Mouse (Mus musculus): ENCODE measurements around the gene Gm33543.
A peak's percentile ranks its signal among the peaks of the same experiment; 100 is the strongest.

The Gm33543 gene

DNA sequence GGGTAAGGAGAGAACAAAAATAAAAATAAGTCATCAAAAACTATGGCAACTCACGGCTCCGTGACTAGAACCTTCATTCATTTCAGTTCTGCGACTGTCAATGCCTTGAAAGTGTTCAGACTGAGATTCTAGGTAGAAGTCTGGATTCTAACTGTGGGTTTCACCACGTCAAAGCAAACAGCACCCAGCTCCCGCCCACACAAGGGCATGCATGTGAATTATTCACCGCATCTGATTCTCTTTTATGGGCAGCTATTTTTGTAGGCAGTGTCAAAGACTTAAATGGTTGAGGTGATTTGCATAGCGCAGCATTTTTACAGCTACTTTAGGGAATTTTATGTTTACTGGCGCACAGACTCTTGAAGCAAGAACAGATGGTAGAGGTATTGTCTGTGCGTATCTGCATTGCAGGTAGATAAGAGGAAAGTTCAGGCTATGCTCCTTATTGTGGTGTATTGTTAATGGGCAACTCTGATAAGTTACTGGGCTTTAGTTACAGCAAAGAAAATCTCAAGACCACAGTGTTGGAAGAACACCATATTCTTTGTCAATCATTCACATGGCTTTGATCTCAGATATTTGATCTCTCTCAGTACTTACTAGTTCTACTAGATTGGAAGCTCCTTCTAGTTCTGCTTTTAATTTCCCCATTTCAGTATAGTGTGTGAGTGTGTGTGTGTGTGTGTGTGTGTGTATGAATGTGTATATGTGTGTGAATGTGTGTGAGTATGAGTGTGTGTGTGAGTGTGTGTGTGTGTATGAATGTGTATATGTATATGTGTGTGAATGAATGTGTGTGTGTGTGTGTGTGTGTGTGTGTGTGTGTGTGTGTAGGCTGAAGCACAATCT is at the start of gene Gm33543:
TSS of gene Gm33543 (minus strand) at position 142 of the 849 bp plus-strand sequence.
- DNase-seq = peak; percentile 78

DNA sequence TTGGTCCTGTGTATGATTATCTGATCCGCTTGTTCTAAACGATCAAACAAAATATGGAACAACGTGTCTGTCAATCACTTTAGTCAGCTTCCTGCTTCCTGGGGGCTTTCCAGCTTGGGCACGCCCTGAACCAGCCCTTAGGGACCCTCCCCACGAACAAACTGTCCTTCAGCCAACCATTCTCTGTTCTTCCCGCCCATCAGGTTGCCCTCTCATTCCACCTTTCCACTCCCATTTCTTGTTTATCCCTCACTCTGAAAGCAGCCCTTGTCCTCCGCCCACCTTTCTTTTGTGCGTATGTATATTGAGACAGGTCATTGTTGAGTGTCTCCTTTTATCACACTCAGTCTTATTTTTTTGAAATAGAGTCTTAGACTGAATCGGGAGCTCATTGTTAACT is 49.4 kb upstream of the Gm33543 start:
- DNase-seq = no peak

DNA sequence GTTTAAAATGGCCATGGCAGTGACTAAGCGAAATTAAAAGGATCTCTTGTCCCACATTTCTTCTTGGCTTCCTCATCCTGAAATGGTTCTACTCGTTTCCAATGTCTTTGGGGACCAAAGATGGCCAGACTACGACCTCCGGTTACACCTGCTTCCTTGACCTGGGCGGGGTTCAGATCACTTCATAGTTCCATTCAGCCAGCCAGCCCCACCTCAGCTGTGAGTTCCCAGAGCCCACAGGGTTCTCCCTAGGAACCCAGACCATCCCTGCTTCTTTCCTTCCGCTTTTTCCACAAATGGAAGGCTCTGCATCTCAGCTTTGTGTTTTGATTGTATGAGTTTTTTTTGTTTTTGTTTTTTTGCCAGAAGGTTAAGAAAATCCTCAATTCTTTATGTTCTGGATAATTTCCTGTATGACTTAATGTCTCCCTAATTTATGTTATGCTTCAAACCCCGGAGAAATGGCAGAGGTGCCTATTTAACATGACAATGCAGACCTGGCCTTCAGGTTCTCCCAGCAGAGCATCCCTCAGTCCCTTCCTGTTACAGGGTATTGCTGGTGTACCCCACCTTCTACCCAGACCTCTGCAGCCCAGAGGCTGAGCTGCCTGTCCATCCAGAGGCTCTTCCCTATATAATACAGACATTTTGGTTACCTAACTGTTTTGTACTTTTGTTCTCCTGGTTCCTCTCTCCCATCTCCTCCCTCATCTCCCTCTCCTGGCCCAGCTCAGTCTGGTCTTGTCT is 48.7 kb upstream of the Gm33543 start:
- DNase-seq = no peak

DNA sequence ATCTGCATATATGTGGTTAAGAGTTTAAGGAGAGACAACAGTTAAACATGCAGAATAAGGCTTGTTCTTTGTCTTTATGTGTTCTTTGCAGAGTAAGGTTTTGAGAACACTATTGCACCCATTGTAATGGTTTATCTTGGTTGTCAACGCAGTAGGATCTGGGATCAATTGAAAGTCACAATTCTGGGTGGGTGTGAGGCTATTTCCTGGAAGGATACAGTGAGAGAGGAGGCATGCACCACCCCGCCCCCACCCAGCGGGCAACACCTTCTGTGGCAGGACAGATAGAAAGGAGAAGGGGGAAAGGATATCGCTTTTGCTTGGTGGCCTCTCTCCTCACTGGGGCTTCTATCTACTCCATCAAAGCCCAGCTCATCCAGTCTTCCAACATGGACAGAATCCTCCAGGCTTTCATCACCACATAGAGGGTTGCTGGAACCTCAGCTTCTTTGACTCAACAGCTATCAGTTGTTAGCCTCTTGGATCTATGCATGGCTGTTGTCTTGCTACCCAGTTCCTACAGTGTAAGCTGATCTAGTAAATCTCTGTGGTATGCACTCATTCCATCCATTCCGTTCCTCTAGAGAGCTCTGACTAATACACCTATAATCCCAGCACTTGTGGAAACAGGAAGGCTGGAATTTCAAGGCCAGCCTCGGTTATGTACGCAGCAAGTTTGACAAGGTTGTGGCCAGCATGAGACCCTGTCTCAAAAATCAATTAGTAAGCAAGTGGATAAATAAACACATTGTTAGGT is 41.2 kb upstream of the Gm33543 start:
- no peak for DNase-seq

- DNase-seq = no peak
Measured at GRCm38 (mm10) chr10:95882036-95882435, 39.3 kb upstream of the Gm33543 start.

DNA sequence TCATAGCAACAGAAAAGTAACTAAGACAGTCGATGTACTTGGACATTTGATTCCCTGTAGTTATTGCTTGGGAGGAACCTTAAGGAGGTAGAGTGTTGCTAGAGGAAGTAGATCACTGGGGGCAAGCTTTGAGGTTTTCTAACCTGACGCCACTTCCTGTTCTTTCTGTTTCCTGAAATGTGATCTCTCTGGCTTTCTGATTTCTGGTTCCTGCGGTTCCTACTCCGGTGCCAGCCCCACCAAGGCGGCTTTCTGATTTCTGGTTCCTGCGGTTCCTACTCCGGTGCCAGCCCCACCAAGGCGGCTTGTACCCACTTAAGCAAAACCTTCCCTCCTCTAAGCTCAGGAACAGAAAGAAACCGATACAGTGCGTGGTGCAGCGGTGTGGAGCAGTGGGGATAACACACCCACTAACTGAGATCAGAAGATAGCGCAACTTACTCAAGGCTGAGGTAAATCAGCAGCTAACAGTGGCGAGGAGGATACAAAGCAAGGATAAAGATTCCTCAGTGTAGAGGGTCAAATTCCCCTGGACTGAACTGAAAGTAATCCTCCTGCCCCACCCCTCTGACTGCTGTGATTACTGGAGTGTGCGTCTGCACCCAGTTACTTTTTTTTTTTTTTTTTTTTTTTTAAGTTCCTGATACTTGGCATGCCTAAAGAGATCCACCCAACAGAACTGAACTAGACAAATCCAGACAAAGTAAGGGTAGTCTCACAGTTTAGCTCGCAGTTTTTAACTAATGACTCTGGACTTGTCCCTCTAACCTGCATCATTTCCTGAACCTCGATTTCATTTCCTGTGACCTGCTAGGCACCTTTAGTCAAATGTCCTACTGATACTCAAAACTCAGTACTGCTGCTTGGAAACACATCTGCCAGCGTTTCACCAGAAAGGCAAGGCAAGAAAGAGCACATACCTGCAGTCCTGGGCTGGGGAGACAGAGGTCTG is 37.5 kb upstream of the Gm33543 start:
- no peak for DNase-seq

DNA sequence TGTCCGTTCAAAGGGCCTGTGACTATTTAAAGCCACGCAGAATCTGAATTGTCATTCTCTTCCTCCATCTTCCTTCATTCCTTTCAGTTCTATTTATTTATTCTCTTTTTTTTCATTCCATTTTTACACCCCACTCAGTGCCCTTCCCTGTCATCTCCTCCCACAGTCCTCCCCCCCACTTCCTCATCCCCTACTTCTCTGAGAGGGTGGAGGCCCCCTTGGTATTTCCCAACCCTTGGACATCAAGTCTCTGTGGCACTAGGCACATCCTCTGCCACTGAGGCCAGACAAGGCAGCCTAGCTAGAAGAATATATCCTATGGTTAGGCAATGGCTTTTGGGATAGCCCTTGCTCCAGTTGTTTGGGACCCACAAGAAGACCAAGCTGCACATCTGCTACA is 28.1 kb upstream of the Gm33543 start:
- no peak for DNase-seq

DNA sequence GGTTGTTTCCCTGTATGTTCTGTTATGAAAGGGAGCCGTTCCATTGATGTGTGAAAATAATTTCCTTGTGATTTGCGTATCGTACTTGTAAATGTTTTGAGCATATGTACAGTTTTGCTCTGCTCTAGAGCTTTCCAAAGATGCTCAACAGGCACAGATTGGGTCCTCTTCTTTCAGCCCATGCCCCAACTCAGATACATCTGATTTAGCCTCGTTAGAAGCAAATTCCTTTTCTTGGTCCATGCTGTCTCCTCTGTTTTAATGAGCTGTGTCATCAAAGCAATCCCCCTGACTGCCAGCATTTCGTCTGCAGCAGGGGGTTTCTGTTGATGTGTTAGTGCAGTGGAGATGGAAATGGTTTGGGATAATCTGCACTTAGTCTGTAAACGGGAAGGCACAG is 25.6 kb upstream of the Gm33543 start:
- DNase-seq = no peak

DNA sequence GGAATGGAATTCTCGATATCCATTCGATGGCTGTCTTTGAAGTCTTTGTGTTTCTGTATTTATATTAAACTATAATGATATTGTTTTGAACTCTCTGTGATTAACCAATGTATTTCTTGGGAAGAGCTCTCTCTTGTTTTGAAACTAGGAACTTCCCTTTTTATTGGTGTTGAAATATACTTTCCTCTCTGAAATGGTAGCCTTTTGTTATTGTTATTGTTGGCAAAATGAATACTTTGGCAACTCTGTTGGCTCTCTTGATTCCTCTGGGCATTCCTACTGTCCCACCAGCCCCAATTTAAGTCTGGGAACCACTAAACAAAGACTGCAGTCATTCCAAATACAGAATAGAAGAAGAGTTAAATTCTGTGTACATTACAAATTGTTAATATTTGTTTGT is 24.9 kb upstream of the Gm33543 start:
- DNase-seq = no peak

GRCm38 (mm10) chr10:95864349-95865124 is 21.8 kb upstream of the Gm33543 start:
- no peak for DNase-seq

DNA sequence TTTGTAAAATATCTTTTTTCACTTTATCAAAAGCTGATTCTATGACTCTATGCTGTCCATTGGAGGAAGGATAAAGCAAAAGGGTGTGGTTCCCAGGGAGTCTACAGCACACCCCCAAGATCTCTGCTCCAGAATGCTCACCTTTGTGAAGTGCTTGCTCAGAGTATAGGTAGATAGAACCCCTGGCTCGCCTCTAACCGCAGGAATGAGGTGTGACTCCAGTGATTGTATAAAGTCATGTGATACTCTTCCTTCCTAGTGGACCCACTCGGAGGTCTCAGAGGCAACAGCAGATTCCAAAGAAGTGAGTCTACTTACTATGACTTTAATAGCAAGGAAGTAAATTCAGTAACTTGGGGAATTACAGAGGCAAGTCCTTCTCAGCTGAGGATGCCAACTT is 19.9 kb upstream of the Gm33543 start:
- no peak for DNase-seq

GRCm38 (mm10) chr10:95858164-95858563 is 15.4 kb upstream of the Gm33543 start:
- DNase-seq = no peak

DNA sequence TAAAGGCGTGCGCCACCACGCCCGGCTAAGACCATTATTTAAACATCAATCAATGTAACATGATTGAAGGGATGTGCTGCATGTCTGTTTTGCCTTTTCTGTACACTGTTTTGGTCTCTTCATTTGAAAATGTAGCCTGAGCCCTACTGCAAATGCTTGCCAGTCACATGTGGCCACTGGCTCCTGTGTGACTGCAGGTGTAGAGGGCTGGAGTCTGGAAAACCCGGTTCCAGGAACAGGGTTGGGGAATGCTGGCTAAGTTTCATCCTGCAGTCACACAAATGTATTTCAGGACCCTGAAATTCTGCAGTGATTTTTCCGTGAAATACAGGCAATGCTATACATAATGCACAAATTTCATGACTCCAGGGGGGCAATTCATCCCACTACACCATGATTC is 12.7 kb upstream of the Gm33543 start:
- DNase-seq = no peak

GRCm38 (mm10) chr10:95850504-95850903 is 7.8 kb upstream of the Gm33543 start:
- no peak for DNase-seq

DNA sequence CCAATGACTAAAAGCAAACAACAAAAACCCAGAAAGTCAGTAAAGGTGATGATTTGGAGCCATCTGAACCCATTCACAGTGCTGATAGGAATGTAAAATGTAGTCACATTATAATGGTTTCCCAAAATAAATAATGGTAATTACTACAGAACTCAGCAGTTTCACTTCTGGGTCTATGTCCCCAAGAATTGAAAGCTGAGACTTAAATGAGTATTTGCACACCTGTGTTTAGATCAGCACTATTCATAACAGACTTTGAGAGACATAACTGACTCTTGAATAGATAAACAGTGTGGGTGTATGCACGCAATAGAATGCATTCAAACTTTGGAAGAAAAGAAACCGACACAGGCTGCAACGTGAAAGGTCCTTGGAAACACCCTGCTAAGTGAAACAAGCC is 4.0 kb upstream of the Gm33543 start:
- DNase-seq = no peak

GRCm38 (mm10) chr10:95846281-95846680 is 3.6 kb upstream of the Gm33543 start:
- no peak for DNase-seq

DNA sequence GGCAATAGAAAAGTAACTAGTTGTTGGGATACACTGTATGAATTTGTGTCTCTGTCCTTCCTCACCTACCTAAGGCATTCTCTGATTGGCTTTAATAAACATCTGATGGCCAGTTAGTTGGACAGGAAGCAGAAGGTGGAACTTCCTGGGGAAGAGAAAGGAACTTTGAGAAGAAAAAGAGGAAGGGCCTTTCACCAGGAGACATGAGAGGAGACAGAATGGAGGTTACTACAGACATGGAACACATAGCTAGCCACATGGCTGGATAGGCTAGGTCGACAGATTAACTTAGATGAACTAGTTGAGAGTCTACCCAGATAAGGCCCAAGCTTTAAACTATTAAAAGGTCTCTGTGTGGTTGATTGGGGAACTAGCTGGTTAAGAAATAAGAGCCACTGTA is 1.1 kb upstream of the Gm33543 start:
- DNase-seq = no peak

DNA sequence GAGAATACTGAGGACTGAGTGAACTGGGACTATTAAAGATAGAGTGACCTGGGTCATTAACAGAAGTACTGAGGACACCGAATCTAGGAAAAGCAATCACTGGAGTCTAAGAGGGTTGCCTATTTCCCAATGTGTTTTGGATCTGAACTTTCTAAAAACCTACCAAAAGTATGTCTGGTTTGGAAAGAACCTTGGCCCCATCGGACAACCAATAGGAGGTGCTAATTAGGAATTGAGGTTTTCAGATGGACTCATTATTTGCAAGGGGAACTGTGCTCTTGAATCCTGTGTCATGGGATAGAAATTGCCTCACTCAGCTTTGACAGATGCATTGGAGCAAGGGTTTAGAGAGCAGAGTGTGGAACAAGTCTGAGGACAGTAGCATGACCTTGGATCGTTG is 1.5 kb downstream of the Gm33543 start:
- no peak for DNase-seq

DNA sequence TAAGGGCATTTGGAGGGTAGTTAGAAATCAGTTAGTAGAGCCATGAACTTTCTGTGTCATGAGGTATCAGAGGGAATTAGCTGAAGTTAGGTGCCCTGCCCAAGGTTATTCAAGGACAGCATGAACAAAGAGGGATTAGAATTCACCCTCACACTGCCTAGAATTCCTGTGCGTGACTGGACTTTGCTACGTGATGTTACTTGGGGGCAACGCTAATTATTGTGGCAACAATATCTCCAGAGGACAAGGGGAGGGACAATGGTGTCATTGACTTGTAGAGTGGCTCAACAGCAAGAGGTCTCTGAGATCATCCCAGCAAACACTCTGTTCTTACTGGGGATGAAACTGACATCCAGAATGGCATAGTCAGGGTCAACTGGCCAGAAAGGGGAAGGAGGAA is 2.9 kb downstream of the Gm33543 start:
- DNase-seq = peak; percentile 65

DNA sequence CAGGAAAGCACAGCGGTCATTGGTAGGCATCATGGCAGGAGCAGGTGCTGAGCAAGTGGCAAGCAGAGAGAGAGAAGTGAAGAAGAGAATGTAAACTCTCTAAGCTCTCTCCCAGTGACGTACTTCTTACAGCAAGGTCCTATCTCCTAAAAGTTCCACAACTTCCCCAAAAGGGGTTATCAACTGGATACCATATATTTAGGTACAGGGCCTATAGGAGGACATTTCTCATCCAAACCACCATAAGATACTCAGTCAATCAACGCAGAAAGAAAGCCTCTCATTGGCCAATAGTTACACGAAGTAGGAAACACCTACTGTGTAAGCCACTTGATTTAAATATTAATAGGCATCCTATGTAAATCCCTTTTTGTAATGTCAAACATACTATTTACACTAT is 3.7 kb downstream of the Gm33543 start:
- DNase-seq = no peak

- peak; percentile 51 for DNase-seq
Measured at GRCm38 (mm10) chr10:95836530-95837264, 6.0 kb downstream of the Gm33543 start.
